Mouse (Mus musculus) central nervous system, embryonic 11.5 days (tissue): ENCODE measurements around the gene Urah. TPM values are rescaled to one million over a fixed set of nuclear protein-coding genes. Genes with fewer than 3 reads are reported as not detected.

Experiments used
- polyA plus RNA-seq: library from polyadenylated mRNA; depleted of rRNA; stranded (reverse); fragments of >200 nt; gene quantifications from 2 replicates; pipeline ENCODE4 v1.2.3, GENCODE M21; 2012; rRNA removed

Urah gene
- polyA plus RNA-seq = 0.32 and 0.51 TPM in 2 replicates

GRCm38 (mm10) chr7:140834968-140835757, at the start of gene Urah:
Urah (plus strand) TSS chr7:140835018.

GRCm38 (mm10) chr7:140787406-140788052, 47.3 kb upstream of the Urah start, which contains the start of gene Syce1:
Syce1 (minus strand) TSS chr7:140787852.

GRCm38 (mm10) chr7:140821653-140822329, 13.0 kb upstream of the Urah start, which contains the start of gene Zfp941:
Zfp941 (minus strand) TSS chr7:140822178.

GRCm38 (mm10) chr7:140844905-140845665, 10.3 kb downstream of the Urah start, which contains the start of gene Scgb1c1:
Scgb1c1 (plus strand) TSS chr7:140845547.

GRCm38 (mm10) chr7:140847755-140848580, 13.2 kb downstream of the Urah start, which contains the start of gene Odf3:
Odf3 (plus strand) TSS chr7:140847805.

GRCm38 (mm10) chr7:140855860-140856784, 21.3 kb downstream of the Urah start, which contains the start of gene Gm45785:
Gm45785 (minus strand) TSS chr7:140856331.

GRCm38 (mm10) chr7:140856785-140857549, 22.1 kb downstream of the Urah start, which contains the start of gene Ric8a:
Ric8a (plus strand) TSS chr7:140856957.

GRCm38 (mm10) chr7:140857550-140858505, 23.0 kb downstream of the Urah start, which contains the start of gene Bet1l:
Bet1l (minus strand) TSS chr7:140857577.

GRCm38 (mm10) chr7:140881696-140882468, 47.1 kb downstream of the Urah start, which contains the start of the genes Psmd13 and Sirt3:
Psmd13 (plus strand) TSS chr7:140881968.
Sirt3 (minus strand) TSS chr7:140882309.

Other genes starting within 250 kb of the Urah start
- gene Olfr46, start 233.7 kb upstream of the Urah start, polyA plus RNA-seq = not detected in 2 replicates
- gene Olfr61, start 206.0 kb upstream of the Urah start, polyA plus RNA-seq = not detected in 2 replicates
- gene Olfr53, start 188.6 kb upstream of the Urah start, polyA plus RNA-seq = not detected in 2 replicates
- under 0.01 TPM in 2 replicates for gene Olfr539, start 175.1 kb upstream of the Urah start, polyA plus RNA-seq
- not detected in 2 replicates for gene Olfr45, start 153.1 kb upstream of the Urah start, polyA plus RNA-seq
- not detected in 2 replicates for gene Olfr541, start 137.8 kb upstream of the Urah start, polyA plus RNA-seq
- gene Cyp2e1, start 71.3 kb upstream of the Urah start, polyA plus RNA-seq = not detected in 2 replicates
- gene Syce1, start 47.2 kb upstream of the Urah start, polyA plus RNA-seq = 0.12 and 0.24 TPM in 2 replicates
- gene Zfp941, start 12.8 kb upstream of the Urah start, polyA plus RNA-seq = 2.4 and 4.2 TPM in 2 replicates
- gene Scgb1c1, start 10.5 kb downstream of the Urah start, polyA plus RNA-seq = not detected in 2 replicates
- not detected in 2 replicates for gene Odf3, start 12.8 kb downstream of the Urah start, polyA plus RNA-seq
- gene Gm45785, start 21.3 kb downstream of the Urah start, polyA plus RNA-seq = 0.08 and 0.14 TPM in 2 replicates
- gene Ric8a, start 21.9 kb downstream of the Urah start, polyA plus RNA-seq = 61.0 and 61.6 TPM in 2 replicates
- gene Bet1l, start 22.6 kb downstream of the Urah start, polyA plus RNA-seq = 21.6 and 24.4 TPM in 2 replicates
- 167 and 206 TPM in 2 replicates for gene Psmd13, start 47.0 kb downstream of the Urah start, polyA plus RNA-seq
- gene Sirt3, start 47.3 kb downstream of the Urah start, polyA plus RNA-seq = 22.4 and 26.1 TPM in 2 replicates
- gene Cox8b, start 65.4 kb downstream of the Urah start, polyA plus RNA-seq = 0.50 and 1.3 TPM in 2 replicates
- gene Nlrp6, start 85.9 kb downstream of the Urah start, polyA plus RNA-seq = 0.17 and 0.53 TPM in 2 replicates
- gene Pgghg, start 106.4 kb downstream of the Urah start, polyA plus RNA-seq = 15.3 and 24.6 TPM in 2 replicates
- 0.88 and 2.0 TPM in 2 replicates for gene Ifitm5, start 115.3 kb downstream of the Urah start, polyA plus RNA-seq
- not detected in 2 replicates for gene Gm45717, start 120.9 kb downstream of the Urah start, polyA plus RNA-seq
- 87.0 and 380 TPM in 2 replicates for gene Ifitm2, start 121.0 kb downstream of the Urah start, polyA plus RNA-seq
- 12.4 and 30.5 TPM in 2 replicates for gene Ifitm1, start 132.2 kb downstream of the Urah start, polyA plus RNA-seq
- 5.5 and 20.2 TPM in 2 replicates for gene Ifitm3, start 175.8 kb downstream of the Urah start, polyA plus RNA-seq
- gene Ifitm6, start 182.9 kb downstream of the Urah start, polyA plus RNA-seq = 0.35 and 0.38 TPM in 2 replicates
- not detected in 2 replicates for gene Gm17387, start 194.1 kb downstream of the Urah start, polyA plus RNA-seq
- gene B4galnt4, start 226.1 kb downstream of the Urah start, polyA plus RNA-seq = 68.2 and 109 TPM in 2 replicates
- gene Pkp3, start 243.2 kb downstream of the Urah start, polyA plus RNA-seq = 1.5 and 2.1 TPM in 2 replicates